Mouse (Mus musculus) stomach, postnatal 0 days (tissue): ENCODE measurements around the gene Frat1. TPM values are rescaled to one million over a fixed set of nuclear protein-coding genes. Genes with fewer than 3 reads are reported as not detected.

Experiments
- ATAC-seq: fragments of 200-750 bp; cut with Nextera tagmentation; 2 replicates; pipeline ENCODE4 v1.8.0; 2017; ENCODE audit not compliant: low FRiP score, low TSS enrichment
- DNase-seq: peaks from one replicate; pipeline ENCODE4 v3.0.0-alpha.2; 2016; ENCODE audit warnings: low spot score
- H3K27ac ChIP-seq: fragments of 300-500 bp; sonication (generic); replicated peaks from 2 replicates; pipeline ENCODE4 v1.5.1; 2014; ENCODE audit warnings: mild to moderate bottlenecking, control low read depth
- H3K27me3 ChIP-seq: fragments of 300-500 bp; sonication (generic); 2 replicates; pipeline ENCODE4 v1.6.1; 2014; ENCODE audit warnings: low read length; ENCODE audit not compliant: control insufficient read depth, insufficient read depth
- H3K36me3 ChIP-seq: fragments of 300-500 bp; sonication (generic); 2 replicates; pipeline ENCODE4 v1.6.1; 2014; ENCODE audit warnings: low read length, mixed read lengths; ENCODE audit not compliant: control insufficient read depth, insufficient read depth
- H3K4me1 ChIP-seq: fragments of 300-500 bp; sonication (generic); replicated peaks from 2 replicates; pipeline ENCODE4 v1.6.1; 2014; ENCODE audit warnings: antibody characterized with exemption; ENCODE audit not compliant: control insufficient read depth, insufficient read depth
- H3K4me2 ChIP-seq: fragments of 300-500 bp; sonication (generic); replicated peaks from 2 replicates; pipeline ENCODE4 v1.6.1; 2014; ENCODE audit warnings: low read depth, mild to moderate bottlenecking, control low read depth, moderate library complexity
- H3K4me3 ChIP-seq: fragments of 300-500 bp; sonication (generic); 2 replicates; pipeline ENCODE4 v1.5.1; 2014; ENCODE audit warnings: low read depth, low read length, control low read depth
- H3K9ac ChIP-seq: fragments of 300-500 bp; sonication (generic); 2 replicates; pipeline ENCODE4 v1.6.1; 2014; ENCODE audit warnings: mild to moderate bottlenecking, low read length, control low read depth, mixed read lengths
- H3K9me3 ChIP-seq: fragments of 300-500 bp; sonication (generic); 2 replicates; pipeline ENCODE4 v1.6.1; 2016; ENCODE audit warnings: low read length; ENCODE audit not compliant: control insufficient read depth
- CTCF ChIP-seq: IDR thresholded peaks from 2 replicates; pipeline ENCODE4 v1.5.1; 2016; ENCODE audit warnings: antibody characterized with exemption, low read depth, mild to moderate bottlenecking, moderate library complexity
- EP300 ChIP-seq: optimal IDR thresholded peaks from 2 replicates; pipeline ENCODE3; 2016; ENCODE audit warnings: antibody characterized with exemption
- WGBS: fragments of 180-500 bp; shearing (Covaris S2); extraction: QIAGEN DNeasy Blood & Tissue Kit; methylation state at CpG from one replicate; pipeline ENCODE4 v1.1.7; 2014; 5-methylcytosine and 5-hydroxymethylcytosine counted together
- polyA plus RNA-seq: library from polyadenylated mRNA; unstranded; fragments of >200 nt; fragmentation: Nextera tagmentation; extraction: Ambion mirVana; gene quantifications from 2 replicates; pipeline ENCODE4 v1.2.1, GENCODE M21; 2015

Gene Frat1
- polyA plus RNA-seq, 1 experiment from 2014 or later: 9.3 TPM

DNA sequence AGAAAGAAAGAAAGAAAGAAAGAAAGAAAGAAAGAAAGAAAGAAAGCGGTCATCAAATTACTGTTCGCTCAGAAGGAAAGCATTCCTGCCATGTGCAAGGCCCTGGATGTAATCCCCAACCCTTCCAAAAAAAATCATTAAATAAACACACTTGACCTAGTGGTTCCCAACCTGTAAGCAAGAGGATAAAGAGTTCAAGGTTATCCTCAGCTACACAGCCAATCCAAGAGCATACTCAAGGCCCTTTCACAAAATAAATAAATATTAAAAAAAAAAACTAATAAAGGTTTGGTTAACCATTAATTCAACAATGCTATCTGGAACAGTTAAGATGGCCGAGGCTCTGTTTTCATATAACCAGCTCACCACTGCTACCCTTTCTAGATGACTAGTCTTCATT is 829 bp upstream of the Frat1 start:
- Histone ChIP-seq H3K4me2 (peak overlapping the region; percentile 100), H3K27me3 (no peaks in the 10 kb centered on the region), H3K9me3 (no peaks in the 10 kb centered on the region), H3K9ac (no peak overlapping the region), H3K4me3 (peak overlapping the region; percentile 69; the same call in 1 of the 2 replicates), H3K4me1 (no peaks in the 10 kb centered on the region), H3K36me3 (no peaks in the 10 kb centered on the region), H3K27ac (peak overlapping the region; percentile 53; the same call in 1 of the 2 replicates)
- TF ChIP-seq CTCF (no peak), EP300 (no peak)
- no peak for DNase-seq
- peak; percentile 7; the same call in 1 of the 2 replicates for ATAC-seq
- WGBS: 58% methylated on average over 3 of the region's 3 CpGs

DNA sequence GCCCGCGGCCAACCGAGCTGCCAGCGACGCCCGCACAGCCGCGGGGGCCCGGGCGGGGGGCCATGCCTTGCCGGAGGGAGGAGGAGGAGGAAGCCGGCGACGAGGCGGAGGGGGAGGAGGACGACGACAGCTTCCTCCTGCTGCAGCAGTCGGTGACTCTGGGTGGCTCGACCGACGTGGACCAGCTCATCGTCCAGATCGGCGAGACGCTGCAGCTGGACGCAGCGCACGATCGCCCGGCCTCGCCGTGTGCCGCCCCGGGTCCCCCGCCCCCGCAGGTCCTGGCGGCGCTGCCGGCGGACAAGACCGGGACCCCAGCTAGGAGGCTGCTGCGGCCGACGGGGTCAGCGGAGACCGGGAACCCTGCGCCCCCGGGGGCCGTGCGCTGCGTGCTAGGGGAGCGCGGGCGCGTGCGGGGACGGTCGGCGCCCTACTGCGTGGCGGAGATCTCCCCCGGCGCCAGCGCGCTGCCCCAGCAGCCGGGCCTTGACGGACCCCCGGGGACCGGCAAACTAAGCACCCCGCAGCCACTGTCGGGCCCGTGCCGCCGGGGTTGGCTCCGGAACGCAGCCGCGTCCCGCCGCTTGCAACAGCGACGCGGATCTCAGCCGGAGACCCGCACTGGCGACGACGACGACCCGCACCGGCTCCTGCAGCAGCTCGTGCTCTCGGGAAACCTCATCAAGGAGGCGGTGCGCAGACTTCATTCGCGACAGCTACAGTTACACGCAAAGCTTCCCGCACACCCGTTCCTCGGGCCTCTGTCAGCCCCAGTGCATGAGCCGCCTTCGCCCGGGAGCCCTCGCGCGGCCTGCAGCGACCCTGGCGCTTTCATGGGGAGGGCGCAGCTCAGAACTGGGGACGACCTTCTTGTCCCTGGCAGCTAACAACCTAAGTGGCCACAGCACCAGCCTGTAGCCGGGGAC is 599 bp downstream of the Frat1 start:
- H3K27me3 ChIP-seq: no peaks in the 10 kb centered on the region
- H3K9me3 ChIP-seq: no peaks in the 10 kb centered on the region
- no peaks in the 10 kb centered on the region for H3K36me3 ChIP-seq
- ATAC-seq (peak; percentile 57), DNase-seq (peak; percentile 51)
- peak overlapping the region; percentile 76 for H3K9ac ChIP-seq
- WGBS: under 1% methylated on average over 90 of the region's 112 CpGs
- H3K4me2 ChIP-seq: peak overlapping the region; percentile 100
- H3K4me1 ChIP-seq: no peaks in the 10 kb centered on the region
- H3K27ac ChIP-seq: peak overlapping the region; percentile 90
- H3K4me3 ChIP-seq: peak overlapping the region; percentile 69
- TF ChIP-seq EP300 (no peak), CTCF (peak; percentile 27)

DNA sequence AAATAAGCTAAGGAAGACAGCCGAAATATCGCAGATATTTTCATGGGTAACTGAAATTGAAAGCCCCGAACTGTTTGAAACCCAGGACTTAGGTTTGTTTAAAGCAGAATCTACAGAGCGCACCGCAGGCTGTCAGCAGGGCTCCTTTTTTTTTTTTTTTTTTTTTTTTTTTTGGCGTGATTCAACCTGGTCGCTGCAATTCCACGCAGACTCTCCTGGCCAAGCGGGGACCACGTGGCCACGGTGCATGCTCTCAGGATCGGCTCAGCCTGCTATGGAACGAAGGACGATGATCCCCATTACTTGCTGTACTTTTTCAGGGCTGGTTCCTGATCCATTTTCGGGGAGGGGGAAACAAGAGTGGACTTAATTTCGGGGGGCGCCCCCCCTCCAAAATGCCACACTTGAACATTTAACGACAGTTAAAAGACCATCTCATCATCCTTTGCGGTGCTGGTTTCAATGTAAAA is 1.4 kb downstream of the Frat1 start:
- Histone ChIP-seq H3K27me3 (no peaks in the 10 kb centered on the region), H3K27ac (peak overlapping the region; percentile 90; the same call in 1 of the 2 replicates), H3K36me3 (no peaks in the 10 kb centered on the region), H3K4me1 (no peaks in the 10 kb centered on the region), H3K9me3 (no peaks in the 10 kb centered on the region), H3K4me3 (peak overlapping the region; percentile 69), H3K9ac (peak overlapping the region; percentile 76), H3K4me2 (peak overlapping the region; percentile 100)
- ATAC-seq (no peak), DNase-seq (peak; percentile 69)
- 5% methylated on average over 19 of the region's 19 CpGs for WGBS
- TF ChIP-seq CTCF (no peak), EP300 (no peak)

DNA sequence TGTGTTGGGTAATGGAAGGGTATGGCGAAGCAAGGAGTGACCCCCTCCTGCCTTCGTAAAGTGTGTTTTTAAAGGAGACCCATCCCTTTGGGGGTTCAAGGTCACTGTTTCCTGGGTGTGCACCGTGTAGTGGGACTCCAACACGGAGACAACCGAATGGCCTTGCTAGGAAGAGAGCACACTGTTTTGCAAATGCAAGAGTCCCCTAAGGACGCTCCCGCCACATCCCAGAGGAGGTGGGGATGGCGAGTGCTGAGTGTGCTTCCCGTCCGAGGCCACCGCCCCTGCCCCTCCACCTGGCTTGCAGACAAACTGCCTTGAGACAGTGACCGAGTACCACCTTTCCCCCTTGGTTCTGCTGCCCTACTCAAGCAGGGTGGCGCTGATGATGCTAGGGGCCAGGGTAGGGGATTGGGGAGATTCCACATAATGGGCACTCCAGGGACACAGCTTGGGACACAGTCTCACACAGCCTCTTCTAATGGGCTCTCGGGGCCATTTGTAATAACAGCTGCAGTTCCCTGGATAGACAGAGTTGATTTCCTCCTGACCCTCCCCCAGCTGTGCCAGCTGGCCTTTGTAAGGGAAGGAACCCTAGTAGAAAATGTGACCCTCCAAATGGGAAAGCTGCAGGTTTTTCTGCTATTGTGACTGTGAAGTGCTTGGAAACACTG is 2.1 kb downstream of the Frat1 start:
- H3K9ac ChIP-seq: 0 out of 2 replicates have a peak overlapping the region, but pooled peaks have one; percentile 13
- no peaks in the 10 kb centered on the region for H3K27me3 ChIP-seq
- H3K4me3 ChIP-seq: peak overlapping the region; percentile 69
- no peaks in the 10 kb centered on the region for H3K36me3 ChIP-seq
- no peak overlapping the region for H3K27ac ChIP-seq
- ATAC-seq (no peak), DNase-seq (peak; percentile 20)
- no peaks in the 10 kb centered on the region for H3K9me3 ChIP-seq
- TF ChIP-seq EP300 (no peak), CTCF (no peak)
- WGBS: 24% methylated on average over 14 of the region's 14 CpGs
- no peaks in the 10 kb centered on the region for H3K4me1 ChIP-seq
- peak overlapping the region; percentile 100 for H3K4me2 ChIP-seq

DNA sequence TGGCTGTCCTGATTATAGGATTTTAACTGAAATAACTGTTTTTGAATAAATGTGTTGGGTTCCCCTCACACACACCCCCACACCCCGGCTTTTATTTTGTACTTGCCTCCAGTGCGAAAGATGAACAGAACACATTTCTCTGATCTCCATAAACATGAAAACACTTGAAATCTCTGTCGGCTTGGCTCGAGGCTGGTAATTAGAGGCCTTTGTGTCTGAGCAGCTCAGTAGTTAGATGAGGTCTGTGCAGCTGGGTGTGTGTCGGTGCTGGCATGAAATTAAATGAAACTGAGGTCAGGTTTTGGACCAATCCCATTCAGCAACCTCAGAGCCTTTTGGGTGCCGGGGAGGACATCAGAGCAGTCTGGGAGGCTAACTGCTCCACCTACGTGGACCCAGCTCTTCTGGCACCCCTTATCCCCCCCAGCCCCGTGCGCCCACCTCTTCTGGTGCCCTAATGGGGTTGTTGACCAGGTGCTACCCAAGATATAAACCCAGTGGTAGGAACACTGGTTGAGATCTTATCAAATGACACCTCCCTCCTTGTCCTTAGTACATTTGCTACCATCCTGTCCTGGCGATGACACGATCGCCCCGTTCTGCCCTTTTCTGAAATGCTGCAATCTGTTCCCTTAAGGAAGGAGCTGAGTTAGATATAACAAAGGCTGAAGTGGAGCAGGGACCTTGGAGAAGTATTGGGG is 2.9 kb downstream of the Frat1 start:
- DNase-seq (peak; percentile 11), ATAC-seq (no peak)
- no peak overlapping the region for H3K4me2 ChIP-seq
- H3K4me1 ChIP-seq: no peaks in the 10 kb centered on the region
- no peak overlapping the region for H3K4me3 ChIP-seq
- no peak for TF ChIP-seq EP300
- no peak for TF ChIP-seq CTCF
- 80% methylated on average over 13 of the region's 13 CpGs for WGBS
- no peaks in the 10 kb centered on the region for H3K27me3 ChIP-seq
- H3K27ac ChIP-seq: no peak overlapping the region
- no peaks in the 10 kb centered on the region for H3K9me3 ChIP-seq
- no peaks in the 10 kb centered on the region for H3K36me3 ChIP-seq
- no peak overlapping the region for H3K9ac ChIP-seq
